Mouse (Mus musculus) kidney, embryonic 16.5 days (tissue): ENCODE results near the gene Myl7. TPM values are rescaled to one million over a fixed set of nuclear protein-coding genes. Genes with fewer than 3 reads are reported as not detected.

Experiments used
- ATAC-seq: fragments of 200-750 bp; cut with Nextera tagmentation; 2 replicates; pipeline ENCODE4 v1.8.0; 2017; ENCODE audit warnings: moderate TSS enrichment; ENCODE audit not compliant: low FRiP score, low TSS enrichment
- H3K27ac ChIP-seq: fragments of 300-500 bp; sonication (generic); 2 replicates; pipeline ENCODE4 v1.5.1; 2014; ENCODE audit warnings: low read length
- H3K27me3 ChIP-seq: fragments of 300-500 bp; sonication (generic); 2 replicates; pipeline ENCODE4 v1.6.1; 2014; ENCODE audit warnings: low read length, control low read depth, mixed read lengths; ENCODE audit not compliant: insufficient read depth
- H3K36me3 ChIP-seq: fragments of 300-500 bp; sonication (generic); 2 replicates; pipeline ENCODE4 v1.6.1; 2014; ENCODE audit warnings: low read length, control low read depth, mixed read lengths; ENCODE audit not compliant: insufficient read depth
- H3K4me1 ChIP-seq: fragments of 300-500 bp; sonication (generic); 2 replicates; pipeline ENCODE4 v1.6.1; 2014; ENCODE audit warnings: low read length, control low read depth, mixed read lengths; ENCODE audit not compliant: insufficient read depth
- H3K4me2 ChIP-seq: fragments of 300-500 bp; sonication (generic); replicated peaks from 2 replicates; pipeline ENCODE4 v1.6.1; 2014; ENCODE audit warnings: low read depth, low read length
- H3K4me3 ChIP-seq: fragments of 300-500 bp; sonication (generic); 2 replicates; pipeline ENCODE4 v1.5.1; 2014; ENCODE audit warnings: mild to moderate bottlenecking, low read length
- H3K9ac ChIP-seq: fragments of 300-500 bp; sonication (generic); replicated peaks from 2 replicates; pipeline ENCODE4 v1.6.1; 2014; ENCODE audit warnings: low read length
- H3K9me3 ChIP-seq: fragments of 300-500 bp; sonication (generic); 2 replicates; pipeline ENCODE4 v1.6.1; 2016; ENCODE audit warnings: low read length, control low read depth
- WGBS: fragments of 180-500 bp; shearing (Covaris S2); extraction: QIAGEN DNeasy Blood & Tissue Kit; methylation state at CpG from one replicate; pipeline ENCODE4 v1.1.7; 2014; 5-methylcytosine and 5-hydroxymethylcytosine counted together
- polyA plus RNA-seq: library from polyadenylated mRNA; unstranded; fragments of >200 nt; fragmentation: Nextera tagmentation; extraction: Ambion mirVana; gene quantifications from 2 replicates; pipeline ENCODE4 v1.2.1, GENCODE M21; 2015

Gene Myl7
- polyA plus RNA-seq, 1 experiment from 2014 or later: 5.1 TPM

GRCm38 (mm10) chr11:5859883-5860550 lies 38.6 kb downstream of the Myl7 start:
- ATAC-seq: no peak
- Histone ChIP-seq H3K4me1 (peaks cover 24% of the 10 kb centered on the region), H3K9me3 (peaks cover 4% of the 10 kb centered on the region; the same call in 1 of the 2 replicates), H3K4me3 (no peak overlapping the region), H3K36me3 (no peaks in the 10 kb centered on the region), H3K27ac (no peak overlapping the region), H3K9ac (no peak overlapping the region), H3K27me3 (no peaks in the 10 kb centered on the region), H3K4me2 (no peak overlapping the region)
- WGBS: 78% methylated on average over 13 of the region's 13 CpGs

DNA sequence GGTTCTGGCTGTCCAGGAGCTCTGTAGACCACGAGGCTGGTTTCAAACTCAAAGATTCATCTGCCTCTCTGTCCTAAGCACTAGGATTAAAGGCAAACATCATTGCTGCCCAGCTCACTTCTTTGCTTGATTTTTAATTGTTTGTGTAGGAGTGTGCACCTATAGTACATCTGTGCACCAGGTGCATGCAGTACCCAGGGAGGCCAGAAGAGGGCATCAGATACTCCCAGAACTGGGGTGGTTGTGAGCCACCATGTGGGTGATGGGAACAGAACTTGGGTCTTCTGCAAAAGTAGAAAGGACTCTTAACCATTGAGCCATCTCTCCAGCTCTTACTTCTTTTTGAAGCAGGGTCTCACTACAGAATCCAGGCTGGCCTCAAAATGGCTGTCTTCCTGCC lies 39.9 kb downstream of the Myl7 start:
- H3K9me3 ChIP-seq: peaks cover 4% of the 10 kb centered on the region; the same call in 1 of the 2 replicates
- ATAC-seq: no peak
- H3K27me3 ChIP-seq: no peaks in the 10 kb centered on the region
- H3K9ac ChIP-seq: no peak overlapping the region
- H3K4me3 ChIP-seq: no peak overlapping the region
- H3K4me2 ChIP-seq: no peak overlapping the region
- no peak overlapping the region for H3K27ac ChIP-seq
- H3K36me3 ChIP-seq: no peaks in the 10 kb centered on the region
- WGBS: 85% methylated on average over 1 of the region's 1 CpGs
- H3K4me1 ChIP-seq: peaks cover 24% of the 10 kb centered on the region

DNA sequence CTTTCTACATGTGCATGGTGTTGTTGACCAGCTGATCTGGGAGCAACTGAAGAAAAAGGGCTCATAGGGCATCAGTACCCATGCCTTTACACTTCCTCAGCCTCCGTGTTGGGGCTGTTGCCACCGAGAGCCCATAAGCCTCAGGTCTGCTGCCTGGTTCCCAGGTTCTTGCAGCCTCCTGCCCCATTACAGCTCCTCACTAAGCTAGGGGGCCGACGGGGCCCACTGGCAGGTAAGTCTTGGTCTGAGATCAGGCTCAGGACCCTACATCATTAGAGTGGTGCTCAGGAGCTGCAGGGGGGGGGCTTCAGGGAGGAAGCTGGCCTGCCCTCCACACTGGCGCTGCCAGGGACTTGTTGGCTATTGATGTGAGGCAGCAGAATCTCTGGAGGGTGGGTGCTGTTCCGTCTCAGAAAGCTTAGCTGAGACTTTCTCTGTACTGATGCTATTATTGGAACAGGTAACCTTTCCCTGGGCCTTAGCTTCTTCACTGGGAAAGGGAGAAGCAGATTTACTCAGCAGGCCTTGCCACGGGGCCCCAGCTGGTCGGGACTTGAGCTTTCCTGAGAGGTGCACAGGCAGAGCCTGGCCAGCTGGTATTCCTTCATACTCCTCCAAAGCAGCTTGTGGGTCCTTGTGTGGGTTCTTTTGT lies 42.0 kb downstream of the Myl7 start:
- WGBS: 78% methylated on average over 8 of the region's 8 CpGs
- ATAC-seq: no peak
- no peak overlapping the region for H3K27ac ChIP-seq
- H3K27me3 ChIP-seq: no peaks in the 10 kb centered on the region
- no peak overlapping the region for H3K9ac ChIP-seq
- H3K36me3 ChIP-seq: no peaks in the 10 kb centered on the region
- peaks cover 4% of the 10 kb centered on the region; the same call in 1 of the 2 replicates for H3K9me3 ChIP-seq
- H3K4me2 ChIP-seq: no peak overlapping the region
- H3K4me3 ChIP-seq: no peak overlapping the region
- H3K4me1 ChIP-seq: peaks cover 17% of the 10 kb centered on the region

- peaks cover 16% of the 10 kb centered on the region for H3K4me1 ChIP-seq
- no peaks in the 10 kb centered on the region for H3K36me3 ChIP-seq
- peaks cover 4% of the 10 kb centered on the region; the same call in 1 of the 2 replicates for H3K9me3 ChIP-seq
- WGBS: 45% methylated on average over 7 of the region's 7 CpGs
- ATAC-seq: no peak
- peak overlapping the region; percentile 7; the same call in 1 of the 2 replicates for H3K9ac ChIP-seq
- H3K27ac ChIP-seq: no peak overlapping the region
- H3K27me3 ChIP-seq: no peaks in the 10 kb centered on the region
- H3K4me2 ChIP-seq: no peak overlapping the region
- H3K4me3 ChIP-seq: no peak overlapping the region
Measured at GRCm38 (mm10) chr11:5855902-5856301, 42.7 kb downstream of the Myl7 start.

GRCm38 (mm10) chr11:5855481-5855880 lies 43.1 kb downstream of the Myl7 start:
- Histone ChIP-seq H3K9ac (no peak overlapping the region), H3K4me1 (peaks cover 16% of the 10 kb centered on the region), H3K4me2 (no peak overlapping the region), H3K27ac (no peak overlapping the region), H3K4me3 (no peak overlapping the region), H3K36me3 (no peaks in the 10 kb centered on the region), H3K9me3 (peaks cover 4% of the 10 kb centered on the region; the same call in 1 of the 2 replicates), H3K27me3 (no peaks in the 10 kb centered on the region)
- ATAC-seq: no peak

DNA sequence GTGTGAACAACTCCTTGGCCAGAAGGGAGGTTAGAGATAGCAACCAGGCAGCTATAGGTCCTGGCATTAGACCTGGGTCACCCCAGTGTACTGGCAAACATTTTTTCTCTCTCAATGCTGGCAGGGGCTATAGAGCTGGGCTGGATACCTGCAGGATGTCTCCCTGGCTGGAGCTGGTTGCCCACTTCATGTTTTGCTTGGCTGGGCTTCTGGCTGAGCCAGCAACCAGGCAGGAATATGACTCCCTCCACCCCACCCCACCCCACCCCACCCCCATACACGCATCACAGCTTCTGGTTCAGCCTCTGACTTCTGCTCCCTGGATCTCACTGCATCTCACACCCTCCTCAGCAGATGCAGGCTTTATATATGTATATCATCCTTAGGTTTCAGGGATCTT lies 46.3 kb downstream of the Myl7 start:
- Histone ChIP-seq H3K4me3 (no peak overlapping the region), H3K4me1 (peaks cover 20% of the 10 kb centered on the region), H3K9me3 (no peaks in the 10 kb centered on the region), H3K27me3 (no peaks in the 10 kb centered on the region), H3K36me3 (no peaks in the 10 kb centered on the region), H3K27ac (no peak overlapping the region; the same call in 1 of the 2 replicates), H3K4me2 (no peak overlapping the region), H3K9ac (no peak overlapping the region)
- peak; percentile 79 for ATAC-seq
- WGBS: 16% methylated on average over 1 of the region's 1 CpGs

DNA sequence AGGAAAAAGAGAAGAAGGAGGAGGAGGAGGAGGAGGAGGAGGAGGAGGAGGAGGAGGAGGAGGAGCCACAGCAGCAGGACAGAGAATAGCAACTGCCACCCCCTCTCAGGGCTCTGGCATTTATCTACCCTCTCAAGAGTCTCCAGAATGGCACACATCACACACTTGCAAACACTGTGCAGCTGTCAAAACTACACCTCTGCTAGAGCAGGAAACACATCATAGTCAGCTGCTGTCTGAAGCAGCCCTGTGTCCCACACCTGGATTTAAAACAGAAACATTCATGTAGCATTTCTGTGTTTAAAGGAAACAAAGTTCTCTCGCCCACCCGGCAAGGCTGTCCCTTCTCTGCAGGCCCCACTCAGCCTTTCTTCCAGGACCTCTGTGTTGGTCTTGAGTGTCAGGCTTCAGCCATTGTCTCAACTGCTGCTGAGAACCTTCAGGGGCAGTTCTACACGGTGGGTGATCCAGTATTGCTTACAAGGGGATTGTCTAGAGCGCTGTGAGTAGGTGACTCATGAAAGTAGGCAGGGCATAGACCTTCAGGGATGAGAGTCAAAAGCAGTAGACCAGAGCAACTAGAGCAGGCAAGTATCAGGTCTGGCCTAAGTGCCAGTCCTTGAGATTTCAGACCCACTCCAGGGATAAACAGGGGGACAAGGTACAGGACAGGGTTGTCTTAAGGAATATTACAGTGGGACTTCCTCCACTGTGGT lies 47.4 kb downstream of the Myl7 start:
- WGBS: 56% methylated on average over 4 of the region's 4 CpGs
- Histone ChIP-seq H3K9ac (no peak overlapping the region), H3K4me3 (no peak overlapping the region), H3K36me3 (no peaks in the 10 kb centered on the region), H3K4me1 (peaks cover 20% of the 10 kb centered on the region), H3K4me2 (no peak overlapping the region), H3K9me3 (no peaks in the 10 kb centered on the region), H3K27me3 (no peaks in the 10 kb centered on the region), H3K27ac (peak overlapping the region; percentile 20; the same call in 1 of the 2 replicates)
- ATAC-seq: 0 out of 2 replicates have a peak, but pooled peaks have one; percentile 25

- Histone ChIP-seq H3K9me3 (no peaks in the 10 kb centered on the region), H3K4me3 (no peak overlapping the region), H3K27me3 (no peaks in the 10 kb centered on the region), H3K9ac (no peak overlapping the region), H3K4me1 (peaks cover 20% of the 10 kb centered on the region), H3K27ac (no peak overlapping the region), H3K36me3 (no peaks in the 10 kb centered on the region), H3K4me2 (no peak overlapping the region)
- WGBS: 67% methylated on average over 5 of the region's 5 CpGs
- no peak for ATAC-seq
Measured at GRCm38 (mm10) chr11:5850452-5850851, 48.1 kb downstream of the Myl7 start.

DNA sequence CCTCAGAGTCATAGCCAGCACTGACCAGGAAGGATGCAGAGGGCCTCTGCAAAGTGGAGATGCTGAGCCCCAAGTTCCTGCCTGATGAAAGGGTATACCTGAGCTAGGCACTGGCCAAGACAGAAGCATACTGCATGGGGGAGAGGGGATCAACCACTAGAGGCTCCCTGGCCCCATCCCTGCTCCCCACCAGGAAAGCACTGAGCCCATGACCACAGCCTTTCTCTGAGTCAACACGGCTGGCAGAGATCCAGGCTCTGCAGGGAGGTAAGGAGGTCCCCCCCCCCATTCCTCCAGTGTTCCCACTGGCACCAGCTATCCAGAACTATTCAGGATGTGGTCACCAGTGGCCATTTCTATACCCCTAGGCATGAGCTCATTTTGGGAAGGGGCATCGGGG lies 49.3 kb downstream of the Myl7 start:
- Histone ChIP-seq H3K9me3 (no peaks in the 10 kb centered on the region), H3K27me3 (no peaks in the 10 kb centered on the region), H3K27ac (no peak overlapping the region), H3K36me3 (no peaks in the 10 kb centered on the region), H3K4me1 (peaks cover 20% of the 10 kb centered on the region), H3K4me2 (no peak overlapping the region), H3K4me3 (no peak overlapping the region), H3K9ac (no peak overlapping the region)
- ATAC-seq: no peak
- WGBS: 49% methylated on average over 2 of the region's 2 CpGs

- peaks cover 20% of the 10 kb centered on the region for H3K4me1 ChIP-seq
- no peaks in the 10 kb centered on the region for H3K36me3 ChIP-seq
- no peak overlapping the region for H3K4me2 ChIP-seq
- no peak overlapping the region for H3K4me3 ChIP-seq
- H3K9me3 ChIP-seq: no peaks in the 10 kb centered on the region
- H3K9ac ChIP-seq: no peak overlapping the region
- ATAC-seq: no peak
- H3K27me3 ChIP-seq: no peaks in the 10 kb centered on the region
- H3K27ac ChIP-seq: no peak overlapping the region
- 63% methylated on average over 6 of the region's 6 CpGs for WGBS
Measured at GRCm38 (mm10) chr11:5848741-5849140, 49.8 kb downstream of the Myl7 start.
